Mouse (Mus musculus) MEL-GATA-1-ER (cell line): ENCODE data around the gene Pelp1.

Experiments
- DNase-seq: peaks from one replicate; pipeline ENCODE4 v3.0.0-alpha.2; 2012; ENCODE audit warnings: low read depth; ENCODE audit errors: extremely low read depth

Gene Pelp1

GRCm38 (mm10) chr11:70409594-70410296 lies at the start of gene Pelp1:
Gene Pelp1 (minus strand): TSS chr11:70410031.
- DNase-seq, result peak; percentile 85

DNA sequence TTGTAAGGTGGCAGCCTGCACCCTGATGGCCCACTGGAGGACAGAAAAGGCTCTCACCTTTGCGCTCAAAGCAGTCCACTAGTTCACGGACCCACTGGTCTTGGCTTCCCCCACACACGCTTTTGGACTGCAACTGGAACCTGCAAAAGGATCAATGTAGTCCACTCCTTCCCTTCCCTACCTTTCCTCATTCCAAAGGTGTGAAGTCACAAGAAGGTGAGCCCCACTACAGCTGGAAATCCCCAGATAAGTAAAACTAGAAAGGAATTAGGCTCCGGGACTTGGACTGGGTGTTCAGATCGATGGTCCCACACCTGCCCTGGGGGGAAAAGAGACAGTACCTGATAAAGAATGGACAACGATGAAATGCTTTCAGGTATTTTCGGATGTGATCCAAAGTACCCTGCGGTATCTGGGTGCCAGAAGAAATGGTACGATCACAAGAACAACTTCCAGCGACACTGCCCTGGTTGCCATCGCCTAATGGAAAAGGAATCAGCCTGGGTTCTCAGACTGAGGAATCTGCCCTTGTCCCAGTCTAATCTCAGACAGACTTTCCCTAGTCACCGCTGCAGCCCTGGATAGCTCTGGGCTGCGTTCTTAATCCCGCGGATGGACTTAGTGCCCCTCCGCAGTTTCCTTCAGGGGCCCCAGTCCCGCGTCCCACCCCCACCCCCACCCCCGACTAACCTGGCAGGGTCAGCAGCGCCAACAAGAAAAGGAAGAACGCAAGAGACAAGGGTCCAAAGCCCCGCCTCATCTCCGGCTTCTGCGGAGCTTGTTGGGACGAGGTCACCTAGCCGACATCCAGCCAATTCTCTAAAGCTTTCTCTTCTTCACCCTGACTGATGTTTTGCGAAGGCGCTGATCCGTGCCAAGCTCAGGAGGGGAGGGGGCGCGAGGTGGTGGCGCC lies 49.1 kb upstream of the Pelp1 start, which contains the start of gene Zmynd15:
Gene Zmynd15, plus strand, starts transcription at position 746 of the 913 bp plus-strand sequence.
- no peak for DNase-seq

DNA sequence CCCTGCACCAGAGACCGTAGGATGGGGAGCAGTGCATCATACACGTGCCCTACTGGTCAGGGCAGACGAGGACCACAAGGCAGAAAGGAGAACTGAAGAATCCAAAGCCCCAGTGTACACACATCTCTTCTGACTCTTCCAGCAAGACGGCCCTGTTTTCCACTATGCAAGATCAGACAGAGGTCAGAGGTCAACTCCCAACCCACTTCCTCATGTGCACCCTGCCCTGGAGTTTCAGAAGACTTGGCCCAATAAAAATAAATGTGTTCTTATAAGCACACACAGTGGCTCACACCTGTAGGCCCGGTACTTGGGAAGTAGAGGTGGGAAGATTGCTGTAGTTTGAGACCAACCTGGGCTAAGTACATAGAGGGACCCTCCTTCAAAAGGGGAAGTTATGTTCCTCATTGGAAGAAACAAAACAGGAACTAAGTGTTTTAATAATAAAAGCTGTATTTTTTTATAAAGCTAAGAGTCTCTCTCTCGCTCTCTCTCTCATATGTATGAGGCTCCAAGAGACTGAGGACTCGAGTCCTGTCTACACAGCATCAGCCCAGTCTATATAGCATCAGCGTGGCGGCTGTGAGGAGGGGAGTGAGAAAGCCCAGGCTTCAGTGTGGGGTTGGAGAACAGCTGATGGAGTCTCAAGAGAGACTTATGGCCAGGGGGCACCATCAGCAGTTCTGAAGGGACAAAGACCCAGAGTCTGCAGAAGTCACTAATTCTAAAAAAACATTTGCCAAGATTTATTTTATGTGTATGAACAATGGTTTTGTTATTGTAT lies 43.6 kb upstream of the Pelp1 start:
- DNase-seq, result peak; percentile 83

- peak; percentile 94 for DNase-seq
Measured at GRCm38 (mm10) chr11:70451797-70452498, 42.1 kb upstream of the Pelp1 start, which contains the start of gene Med11. Gene Med11 (plus strand): TSS chr11:70451919.

GRCm38 (mm10) chr11:70450926-70451325 lies 41.1 kb upstream of the Pelp1 start:
- no peak for DNase-seq

GRCm38 (mm10) chr11:70447373-70447772 lies 37.5 kb upstream of the Pelp1 start:
- peak; percentile 68 for DNase-seq

GRCm38 (mm10) chr11:70446756-70447155 lies 36.9 kb upstream of the Pelp1 start:
- no peak for DNase-seq

DNA sequence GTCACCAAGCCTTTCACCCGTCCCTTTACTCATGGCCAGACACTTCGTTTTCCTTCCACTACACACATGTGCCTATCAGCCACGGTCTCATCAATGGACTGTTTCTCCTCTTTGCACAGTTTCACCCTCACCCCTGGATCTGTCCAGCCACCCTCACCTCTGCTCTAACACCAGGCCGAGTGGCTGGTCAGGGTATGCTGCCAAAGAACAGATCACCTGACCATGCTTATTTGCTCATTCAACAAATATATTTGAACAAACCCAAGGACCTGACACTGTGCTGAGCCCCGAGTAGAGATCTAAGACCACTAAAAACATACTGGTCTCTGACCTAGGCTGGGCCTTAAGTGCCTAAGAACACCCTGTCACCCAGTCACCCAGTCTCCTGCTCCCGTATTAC lies 34.8 kb upstream of the Pelp1 start:
- no peak for DNase-seq

DNA sequence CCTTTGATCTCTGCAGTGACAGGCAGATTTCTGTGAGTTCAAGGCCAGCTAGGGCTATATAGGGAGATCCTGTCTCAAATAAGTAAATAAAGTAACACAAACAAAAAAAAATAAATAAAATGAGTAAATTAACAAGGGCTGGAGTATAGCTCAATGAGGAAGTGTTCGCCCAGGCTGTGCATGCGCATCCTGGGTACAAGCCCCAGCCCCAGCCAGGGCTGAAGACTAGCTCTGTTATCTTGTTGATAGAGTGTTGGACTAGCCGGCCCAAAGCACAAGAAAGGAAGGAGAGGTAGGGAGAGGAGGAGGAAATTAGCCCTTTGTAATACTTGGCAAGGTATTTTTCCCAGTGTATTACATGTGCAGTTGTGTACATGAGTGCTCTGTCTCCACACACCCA lies 34.1 kb upstream of the Pelp1 start:
- no peak for DNase-seq

- no peak for DNase-seq
Measured at GRCm38 (mm10) chr11:70441882-70442281, 32.1 kb upstream of the Pelp1 start.

DNA sequence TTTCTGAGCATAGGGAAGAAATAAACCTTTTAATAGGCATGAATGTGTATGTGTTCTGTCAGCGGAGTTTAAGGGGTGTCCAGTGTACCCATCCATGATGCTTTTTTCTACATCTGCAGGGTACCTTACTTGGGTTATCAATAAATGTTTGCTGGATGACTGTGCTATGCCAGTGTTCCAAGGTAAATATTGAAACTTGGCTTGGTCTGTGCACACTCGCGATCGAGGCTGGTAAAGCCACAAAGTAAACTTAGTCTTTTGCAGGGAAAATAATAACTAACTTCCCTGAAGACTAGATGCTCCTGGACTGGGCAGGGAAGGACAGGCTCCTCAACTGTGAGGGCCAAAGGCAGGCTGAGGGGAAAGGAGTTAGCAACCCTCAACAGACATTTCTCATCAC lies 30.8 kb upstream of the Pelp1 start:
- no peak for DNase-seq

DNA sequence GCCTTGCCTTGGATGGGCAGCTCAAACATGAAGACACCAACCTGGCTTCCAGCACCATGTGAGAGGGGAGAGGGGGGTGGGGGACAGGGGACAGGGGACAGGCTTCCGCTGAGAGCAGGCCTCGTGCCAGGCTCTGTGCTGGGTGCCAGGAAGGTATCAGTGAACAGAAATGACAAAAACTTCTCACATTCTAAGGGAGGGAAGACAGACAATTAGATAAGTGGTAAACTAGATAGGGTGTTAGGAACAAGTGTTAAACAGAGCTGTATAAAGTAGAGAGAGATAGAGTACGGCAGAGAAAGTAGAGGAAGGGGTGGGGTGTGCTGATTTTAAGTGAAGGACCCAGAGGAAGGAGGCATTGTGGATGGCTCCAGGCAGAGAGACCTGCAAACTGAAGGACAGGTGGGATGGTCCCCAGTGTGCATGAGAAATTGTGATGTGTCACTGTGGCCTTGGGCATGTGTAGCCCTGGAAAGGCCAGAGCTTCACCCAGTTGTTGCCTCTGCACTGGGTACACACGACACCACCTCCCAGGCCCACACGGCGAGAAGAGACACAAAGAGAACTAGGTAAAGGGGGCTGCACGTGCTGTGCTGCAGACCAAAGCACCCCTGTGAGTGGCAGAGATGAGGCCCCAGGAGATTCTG lies 29.0 kb upstream of the Pelp1 start:
- no peak for DNase-seq

GRCm38 (mm10) chr11:70437426-70437825 lies 27.6 kb upstream of the Pelp1 start:
- DNase-seq, result no peak

DNA sequence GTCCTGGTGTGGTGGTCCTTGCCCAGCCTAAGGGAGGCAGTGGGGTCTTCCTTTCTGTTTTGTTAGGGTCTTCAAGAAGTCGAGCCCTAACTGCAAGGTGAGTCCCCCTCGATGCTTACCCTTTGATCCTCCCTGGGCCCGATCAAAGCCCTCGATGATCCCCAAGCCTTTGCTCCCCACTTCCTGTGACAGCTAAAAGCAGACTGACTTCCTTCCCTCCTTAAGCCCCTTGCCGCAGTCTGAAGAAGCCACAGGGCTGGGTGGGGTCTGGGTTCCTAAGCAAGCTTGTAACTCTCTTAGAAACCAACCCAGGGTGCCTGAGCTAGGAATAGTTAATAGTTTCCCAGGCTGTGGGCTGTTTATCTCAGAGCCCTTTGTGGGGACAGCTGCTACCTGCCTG lies 25.6 kb upstream of the Pelp1 start:
- DNase-seq, result no peak

- DNase-seq, result no peak
Measured at GRCm38 (mm10) chr11:70433951-70434350, 24.1 kb upstream of the Pelp1 start.

- DNase-seq, result no peak
Measured at GRCm38 (mm10) chr11:70433569-70433943, 23.7 kb upstream of the Pelp1 start.

DNA sequence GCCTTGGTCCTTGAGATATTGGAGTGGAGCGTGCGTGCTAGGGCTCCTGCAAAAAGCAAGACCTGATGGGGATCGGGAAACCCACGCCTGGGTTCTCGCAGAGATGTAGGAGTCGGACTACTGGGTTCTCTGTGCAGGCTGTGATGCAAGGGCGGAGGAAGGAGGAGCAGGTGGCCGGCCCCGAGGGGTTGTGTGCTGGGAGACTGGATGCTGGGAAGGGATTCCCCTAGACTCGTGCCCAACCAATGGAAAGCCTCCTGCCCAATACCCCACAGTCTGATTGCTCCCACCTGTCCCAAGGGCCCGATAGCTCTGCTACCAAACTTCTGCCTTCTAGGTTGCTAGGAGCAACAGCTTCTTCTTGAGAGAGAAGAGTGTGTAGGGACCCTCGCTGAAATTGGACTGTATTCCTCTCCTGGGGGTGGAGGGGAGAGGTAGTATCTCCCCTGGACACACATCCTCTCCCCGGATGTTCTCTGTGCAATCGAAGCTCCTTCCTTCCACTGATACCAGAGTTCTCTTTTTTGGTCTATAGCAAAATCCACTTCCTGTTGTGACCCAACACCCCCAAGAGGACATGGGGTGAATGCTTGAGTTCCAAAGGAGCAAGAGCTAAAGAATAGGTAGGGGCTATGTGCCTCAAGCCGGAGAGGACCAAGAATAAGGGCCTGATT lies 23.2 kb upstream of the Pelp1 start:
- peak; percentile 96 for DNase-seq

GRCm38 (mm10) chr11:70432048-70432894 lies 22.4 kb upstream of the Pelp1 start, which contains the start of gene Arrb2:
Gene Arrb2 (plus strand): TSS chr11:70432635.
- DNase-seq, result peak; percentile 96

DNA sequence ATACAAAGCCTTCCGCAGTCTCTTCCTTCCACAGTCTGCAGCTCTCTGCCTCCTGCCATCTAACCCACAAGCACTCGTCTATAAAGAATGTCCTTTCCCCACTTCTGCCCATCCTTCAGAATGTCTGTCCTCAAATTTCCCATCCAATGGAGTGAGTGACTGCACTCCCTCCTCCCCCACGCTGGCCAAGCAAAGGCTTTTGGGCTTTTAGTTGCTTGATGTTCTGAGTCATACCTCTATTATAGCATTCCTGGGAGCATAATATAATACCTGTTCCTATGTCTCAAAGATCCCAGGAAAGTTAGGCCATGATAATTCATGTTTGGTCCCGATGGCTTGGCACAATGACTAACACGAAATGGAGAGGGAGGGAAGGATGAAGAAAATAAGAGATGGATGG lies 21.7 kb upstream of the Pelp1 start:
- DNase-seq, result no peak
